Mouse (Mus musculus): ENCODE measurements around the gene Pigv.
"Not testable (repeated sequence)": the region's sequence is repeated elsewhere in the genome, so short reads cannot be mapped to it uniquely, and the experiment has no call there.

The Pigv gene

GRCm38 (mm10) chr4:133671184-133671880 lies 1.1 kb downstream of the Pigv start:
- peak; percentile 88 for DNase-seq

- no peak for DNase-seq
Observed at GRCm38 (mm10) chr4:133669652-133670210, 2.7 kb downstream of the Pigv start.

GRCm38 (mm10) chr4:133668537-133668936 lies 3.9 kb downstream of the Pigv start:
- DNase-seq, result no peak

GRCm38 (mm10) chr4:133666199-133666598 lies 6.2 kb downstream of the Pigv start:
- DNase-seq, result peak; percentile 58

- DNase-seq, result no peak
Observed at GRCm38 (mm10) chr4:133665118-133665517, 7.3 kb downstream of the Pigv start.

GRCm38 (mm10) chr4:133662945-133663344 lies 9.5 kb downstream of the Pigv start:
- no peak for DNase-seq

- DNase-seq, result no peak
Observed at GRCm38 (mm10) chr4:133662421-133662820, 10.0 kb downstream of the Pigv start.

- peak; percentile 85 for DNase-seq
Observed at GRCm38 (mm10) chr4:133660193-133661155, 12.0 kb downstream of the Pigv start.

GRCm38 (mm10) chr4:133659497-133660192 lies 12.8 kb downstream of the Pigv start:
- DNase-seq, result peak; percentile 74

- no peak for DNase-seq
Observed at GRCm38 (mm10) chr4:133658729-133659128, 13.7 kb downstream of the Pigv start.

GRCm38 (mm10) chr4:133657829-133658458 lies 14.5 kb downstream of the Pigv start:
- no peak for DNase-seq

GRCm38 (mm10) chr4:133656997-133657396 lies 15.4 kb downstream of the Pigv start:
- no peak for DNase-seq

- no peak for DNase-seq
Observed at GRCm38 (mm10) chr4:133656294-133656693, 16.2 kb downstream of the Pigv start.

- DNase-seq, result not testable (repeated sequence)
Observed at GRCm38 (mm10) chr4:133654070-133654469, 18.4 kb downstream of the Pigv start.

- DNase-seq, result no peak
Observed at GRCm38 (mm10) chr4:133652746-133653145, 19.7 kb downstream of the Pigv start.

- DNase-seq, result no peak
Observed at GRCm38 (mm10) chr4:133651986-133652385, 20.5 kb downstream of the Pigv start.

- no peak for DNase-seq
Observed at GRCm38 (mm10) chr4:133651445-133651844, 21.0 kb downstream of the Pigv start.

GRCm38 (mm10) chr4:133649989-133650699 lies 22.3 kb downstream of the Pigv start, which contains the start of gene Zdhhc18:
Zdhhc18 (minus strand) TSS chr4:133650154.
- DNase-seq, result peak; percentile 74

- DNase-seq, result not testable (repeated sequence)
Observed at GRCm38 (mm10) chr4:133649464-133649863, 23.0 kb downstream of the Pigv start.

- no peak for DNase-seq
Observed at GRCm38 (mm10) chr4:133645680-133646079, 26.8 kb downstream of the Pigv start.

GRCm38 (mm10) chr4:133645195-133645594 lies 27.3 kb downstream of the Pigv start:
- no peak for DNase-seq

GRCm38 (mm10) chr4:133634043-133634410 lies 38.4 kb downstream of the Pigv start:
- DNase-seq, result no peak

Measured in layer of hippocampus, adult 9-11 months (tissue).